Mouse (Mus musculus): ENCODE results near the gene B4galnt3.

The B4galnt3 gene

GRCm38 (mm10) chr6:120222669-120223068, 71.7 kb downstream of the B4galnt3 start:
- DNase-seq (ENCODE audit: low spot score in 2 of 2), result peak; percentile 38 to 59

DNA sequence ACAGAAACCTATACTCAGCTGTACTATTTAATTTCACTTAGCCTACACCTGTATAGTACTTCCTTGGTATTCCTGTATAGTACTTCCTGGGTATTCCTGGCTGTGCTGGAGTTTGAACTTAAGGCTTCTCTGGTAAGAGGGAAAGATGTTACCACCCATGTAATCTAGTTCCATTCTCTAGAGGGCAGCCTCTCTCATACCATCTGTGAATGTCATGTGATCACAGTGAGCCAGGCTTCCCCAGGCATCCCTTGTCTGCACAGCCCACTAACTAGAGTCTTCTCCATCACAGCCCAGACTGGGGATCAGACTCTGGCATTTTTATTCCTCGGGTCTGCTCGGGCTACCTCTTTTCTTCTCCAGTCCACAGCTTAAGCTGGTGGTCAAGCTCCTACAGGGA, 75.1 kb downstream of the B4galnt3 start:
- DNase-seq (ENCODE audit: low spot score in 2 of 2), result no peak

GRCm38 (mm10) chr6:120216702-120217101, 77.7 kb downstream of the B4galnt3 start:
- DNase-seq (ENCODE audit: low spot score in 2 of 2), result no peak

DNA sequence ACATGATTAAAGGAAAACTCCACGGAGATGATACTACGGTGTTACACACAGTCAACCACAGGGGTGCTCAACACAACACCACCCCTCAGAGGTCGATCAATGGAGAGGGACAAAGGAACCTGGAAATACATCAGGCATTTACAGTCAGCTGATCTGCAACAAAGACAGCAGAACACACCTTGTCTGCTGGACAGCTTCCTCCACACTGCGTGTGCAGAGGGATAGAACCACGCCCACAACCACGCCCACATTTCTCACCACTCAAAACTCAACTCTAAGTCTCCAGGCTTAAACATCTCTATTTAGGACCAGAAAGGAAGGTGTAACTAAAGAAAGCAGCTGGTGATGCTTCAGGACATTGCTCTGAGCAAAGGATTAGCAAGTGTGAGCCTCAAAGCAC, 82.8 kb downstream of the B4galnt3 start:
- DNase-seq (ENCODE audit: low spot score in 2 of 2), result no peak

- no peak for DNase-seq (ENCODE audit: low spot score in 2 of 2)
Observed at GRCm38 (mm10) chr6:120206586-120206985, 87.8 kb downstream of the B4galnt3 start.

DNA sequence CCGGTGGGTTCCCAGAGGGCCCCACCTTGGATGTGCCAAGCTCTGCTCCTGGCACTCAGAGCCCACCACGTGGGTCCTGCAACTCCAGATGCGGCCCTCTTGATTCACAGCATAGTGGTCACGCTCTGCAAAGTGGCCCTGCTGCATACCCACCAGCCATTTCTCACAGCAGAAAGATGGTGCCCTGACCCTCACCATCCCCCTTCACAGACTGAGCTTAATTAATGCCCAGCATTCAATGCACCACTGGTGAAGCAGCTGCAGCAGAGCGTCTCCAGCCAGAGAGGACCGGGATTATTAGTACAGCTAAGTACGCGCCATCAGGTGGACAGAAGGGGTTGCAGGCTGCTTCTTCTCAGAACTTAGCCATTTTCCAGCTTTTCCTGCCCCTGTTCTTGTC, 92.0 kb downstream of the B4galnt3 start:
- no peak for DNase-seq (ENCODE audit: low spot score in 2 of 2)

DNA sequence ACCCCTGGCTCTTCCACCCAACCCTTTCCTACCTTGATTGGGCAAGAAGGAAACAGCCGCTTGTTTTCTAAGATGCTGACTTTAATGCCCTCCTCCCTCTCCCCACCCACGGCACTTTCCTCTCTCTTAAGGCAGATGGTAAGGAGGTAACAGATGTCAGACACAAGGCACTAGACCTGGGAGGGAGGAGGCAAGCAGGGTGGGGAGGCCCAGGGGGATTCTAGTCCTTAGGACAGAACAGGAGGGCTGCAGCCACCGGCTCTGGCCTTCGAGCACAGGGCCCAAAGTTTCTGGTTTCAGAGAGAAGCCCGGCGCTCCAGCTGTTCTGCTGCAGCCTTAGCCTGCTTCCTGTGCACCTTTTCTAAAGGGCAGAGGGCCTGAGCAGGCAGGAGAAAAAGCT, 92.4 kb downstream of the B4galnt3 start:
- DNase-seq (ENCODE audit: low spot score in 2 of 2), result no peak

DNA sequence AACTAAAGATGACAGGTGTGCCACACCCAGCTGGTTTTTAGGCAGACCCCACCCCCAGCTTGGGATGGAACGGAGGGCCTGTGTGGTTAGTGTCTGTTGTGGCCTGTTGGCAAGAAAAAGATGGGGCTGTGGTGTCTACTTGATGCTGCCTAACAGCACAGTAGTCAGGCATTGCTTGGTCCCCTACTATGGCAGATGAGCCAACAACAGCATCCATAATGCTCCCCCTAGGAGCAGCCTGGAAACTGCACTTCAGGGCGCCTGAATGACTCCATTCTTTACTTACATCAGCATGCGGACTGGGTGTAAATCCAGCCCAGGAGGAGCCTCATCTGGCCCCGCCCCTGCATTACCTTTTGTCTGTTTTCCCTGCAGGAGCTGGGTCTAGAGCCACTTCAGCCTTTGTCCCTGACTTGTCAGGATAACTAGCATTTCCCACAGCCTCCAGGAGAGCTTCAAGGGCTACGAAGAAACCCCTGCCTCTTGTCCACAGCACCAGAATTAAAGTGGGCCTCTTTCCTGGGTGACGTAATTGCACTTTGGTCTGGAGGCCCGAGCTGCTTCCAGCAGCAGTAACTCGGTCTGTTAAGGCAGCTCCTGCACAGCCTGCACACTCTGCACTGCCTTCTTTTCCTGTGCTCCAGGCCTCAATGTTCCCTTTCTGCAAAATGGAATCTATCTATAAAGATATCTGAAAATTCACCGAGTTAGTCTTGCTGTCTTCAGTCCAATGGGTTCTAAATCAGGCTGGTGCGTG, 94.5 kb downstream of the B4galnt3 start:
- no peak for DNase-seq (ENCODE audit: low spot score in 2 of 2)

DNA sequence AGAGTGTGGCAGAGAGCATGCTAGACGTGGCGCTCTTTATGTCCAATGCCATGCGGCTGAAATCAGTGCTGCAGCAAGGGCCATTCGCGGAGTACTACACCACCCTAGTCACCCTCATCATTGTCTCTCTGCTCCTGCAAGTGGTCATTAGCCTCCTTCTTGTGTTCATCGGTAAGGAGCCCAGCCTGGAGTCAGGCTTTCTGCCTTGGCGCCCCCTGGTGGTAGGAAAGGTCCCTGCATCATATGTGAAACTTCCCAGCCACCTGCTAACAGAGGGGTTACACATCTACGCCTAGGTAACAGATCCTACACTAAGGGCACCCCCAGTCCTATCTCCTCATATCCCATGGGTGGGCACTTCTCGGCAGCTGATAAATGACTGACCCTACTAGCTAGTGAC, 96.4 kb downstream of the B4galnt3 start:
- peak; percentile 73 to 75 for DNase-seq (ENCODE audit: low spot score in 2 of 2)

- peak in 1 of 2 experiments; percentile 24 for DNase-seq (ENCODE audit: low spot score in 2 of 2)
Observed at GRCm38 (mm10) chr6:120196837-120197236, 97.5 kb downstream of the B4galnt3 start.

DNA sequence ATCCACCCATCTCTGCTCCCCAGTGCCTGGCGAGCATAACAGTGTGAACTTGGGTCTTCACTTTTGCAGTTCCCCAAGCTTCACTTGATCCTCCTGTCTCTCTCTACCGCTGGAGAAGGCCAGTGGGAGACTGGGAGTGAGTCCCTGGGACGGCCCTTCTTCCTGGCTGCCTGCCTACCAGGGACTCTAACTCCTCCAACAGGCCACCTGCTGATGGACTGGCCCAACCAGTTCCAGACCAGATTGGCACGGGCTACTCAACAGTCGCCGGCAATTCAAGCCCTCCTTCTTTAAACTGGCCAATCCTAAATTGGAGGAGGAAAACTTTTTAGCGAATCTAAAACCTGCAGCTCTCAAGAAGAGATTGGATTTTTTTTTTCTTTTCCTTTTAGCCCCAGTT, 99.4 kb downstream of the B4galnt3 start:
- DNase-seq (ENCODE audit: low spot score in 2 of 2), result no peak

DNA sequence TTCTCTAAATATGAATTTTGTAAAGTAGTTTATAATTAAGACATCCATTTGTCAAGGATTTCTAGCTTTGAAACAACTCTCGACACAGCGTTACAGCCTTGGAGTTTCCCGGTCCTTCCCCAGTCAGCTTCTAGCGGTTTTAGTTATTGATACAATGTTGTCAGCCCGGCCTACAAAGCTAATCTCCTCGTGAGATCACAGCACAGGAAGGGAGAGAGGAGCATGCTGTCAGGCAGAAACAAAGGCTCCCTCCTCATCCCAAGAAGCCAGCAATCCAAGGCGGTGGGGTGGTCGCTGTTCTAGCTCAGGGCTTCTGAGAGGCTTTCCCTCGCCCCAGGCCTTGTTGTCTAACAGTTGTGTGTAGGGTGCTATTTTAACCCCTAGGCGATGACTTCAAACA, 100.1 kb downstream of the B4galnt3 start:
- DNase-seq (ENCODE audit: low spot score in 2 of 2), result no peak

DNA sequence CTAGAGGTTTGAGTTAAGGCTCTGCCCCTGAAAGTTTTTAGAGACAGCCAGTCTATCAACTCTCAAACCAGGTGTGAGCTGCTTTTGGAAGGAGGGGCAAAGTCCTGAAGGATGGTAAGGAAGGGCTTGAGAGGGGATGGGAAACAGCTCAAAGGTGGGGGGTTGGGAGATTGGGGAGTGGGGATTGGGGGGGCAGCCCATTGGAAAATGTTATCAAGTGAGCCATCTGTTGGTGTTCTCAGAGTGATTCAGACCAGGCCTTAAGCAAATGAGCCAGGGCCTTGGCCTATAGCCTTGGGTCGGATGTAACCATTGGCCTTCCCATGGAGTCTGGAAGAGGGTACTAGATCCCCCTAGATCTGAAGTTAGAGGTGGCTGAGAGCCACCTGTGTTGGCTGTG, 100.6 kb downstream of the B4galnt3 start:
- DNase-seq (ENCODE audit: low spot score in 2 of 2), result no peak

- DNase-seq (ENCODE audit: low spot score in 2 of 2), result peak; percentile 76 to 86
Observed at GRCm38 (mm10) chr6:120193174-120193573, 101.2 kb downstream of the B4galnt3 start.

GRCm38 (mm10) chr6:120192211-120192870, 102.0 kb downstream of the B4galnt3 start:
- DNase-seq (ENCODE audit: low spot score in 2 of 2), result peak in 1 of 2 experiments; percentile 22

DNA sequence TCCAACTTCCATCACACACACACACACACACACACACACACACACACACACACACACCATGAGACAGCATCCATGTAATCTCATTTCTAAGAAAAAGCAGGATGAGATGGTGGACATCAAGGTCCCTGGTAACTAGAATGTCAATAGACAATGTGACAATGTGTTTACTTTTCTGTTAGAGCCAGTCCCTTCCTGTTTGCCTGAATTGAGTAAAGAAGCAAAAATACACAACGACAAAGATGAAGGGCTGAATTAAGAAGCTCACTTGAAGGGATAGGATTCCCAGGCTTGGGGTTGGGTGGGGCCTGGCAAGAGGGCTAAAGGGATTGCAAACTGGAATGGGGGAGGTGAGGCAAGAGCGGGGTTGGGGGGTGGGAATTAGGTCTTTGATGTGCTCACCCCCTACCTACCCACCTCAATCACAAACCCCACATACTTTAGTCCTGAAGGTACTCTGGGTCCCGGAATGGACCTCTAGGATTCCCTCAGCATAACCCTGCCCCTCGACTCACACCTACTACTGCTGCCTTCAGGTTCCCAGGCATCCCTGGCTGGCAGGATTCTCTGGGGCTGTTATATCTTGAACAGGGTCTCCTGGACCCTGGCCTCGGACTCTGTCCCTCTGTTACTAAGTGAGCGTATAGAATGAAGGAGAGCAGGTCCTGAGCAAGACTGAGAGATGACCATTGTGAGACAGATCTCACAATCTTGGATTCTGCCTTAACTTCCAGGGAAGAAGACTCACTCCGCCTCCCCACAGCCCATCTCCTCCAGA, 102.8 kb downstream of the B4galnt3 start:
- DNase-seq (ENCODE audit: low spot score in 2 of 2), result no peak

- DNase-seq (ENCODE audit: low spot score in 2 of 2), result no peak
Observed at GRCm38 (mm10) chr6:120190912-120191311, 103.4 kb downstream of the B4galnt3 start.

GRCm38 (mm10) chr6:120190365-120190764, 104.0 kb downstream of the B4galnt3 start:
- no peak for DNase-seq (ENCODE audit: low spot score in 2 of 2)

DNA sequence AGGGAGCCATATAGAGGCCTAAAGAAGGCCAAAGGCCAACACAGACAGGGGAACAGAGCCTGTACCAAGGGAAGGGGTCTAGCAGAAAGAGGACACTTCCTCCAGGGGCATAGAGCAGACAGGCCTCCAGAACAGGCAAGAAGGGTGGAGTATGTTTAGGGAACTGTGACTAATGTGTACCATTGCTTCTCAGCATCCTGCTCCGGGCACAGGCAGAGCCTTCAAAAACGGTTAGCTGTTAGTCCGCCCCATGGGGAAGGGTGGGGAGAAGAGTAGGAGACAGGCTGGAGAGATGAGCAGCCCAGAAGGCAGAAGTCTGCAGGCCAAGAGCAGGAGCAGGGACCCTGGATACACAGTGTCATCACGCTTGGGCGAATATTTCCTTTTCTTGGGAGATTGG, 105.1 kb downstream of the B4galnt3 start:
- DNase-seq (ENCODE audit: low spot score in 2 of 2), result no peak

GRCm38 (mm10) chr6:120188376-120189235, 105.8 kb downstream of the B4galnt3 start:
- DNase-seq (ENCODE audit: low spot score in 2 of 2), result no peak

GRCm38 (mm10) chr6:120187587-120188176, 106.7 kb downstream of the B4galnt3 start:
- DNase-seq (ENCODE audit: low spot score in 2 of 2), result no peak

Data from frontal cortex, postnatal 36 days (tissue).